Mouse (Mus musculus): ENCODE results near the gene Stra6. TPM values are rescaled to one million over a fixed set of nuclear protein-coding genes. Genes with fewer than 3 reads are reported as not detected.

Gene Stra6
- total RNA-seq, 2 experiments from 2014 or later: 17.1 to 17.7 TPM

GRCm38 (mm10) chr9:58055666-58056065 is 7.9 kb upstream of the Stra6 start:
- Histone ChIP-seq H3K27ac (no peak overlapping the region), H3K4me3 (no peak overlapping the region)
- no peak for DNase-seq (ENCODE audit: low spot score in 2 of 2)
- no peak for TF ChIP-seq CTCF (conservative IDR thresholded peaks at IDR 0.05)

DNA sequence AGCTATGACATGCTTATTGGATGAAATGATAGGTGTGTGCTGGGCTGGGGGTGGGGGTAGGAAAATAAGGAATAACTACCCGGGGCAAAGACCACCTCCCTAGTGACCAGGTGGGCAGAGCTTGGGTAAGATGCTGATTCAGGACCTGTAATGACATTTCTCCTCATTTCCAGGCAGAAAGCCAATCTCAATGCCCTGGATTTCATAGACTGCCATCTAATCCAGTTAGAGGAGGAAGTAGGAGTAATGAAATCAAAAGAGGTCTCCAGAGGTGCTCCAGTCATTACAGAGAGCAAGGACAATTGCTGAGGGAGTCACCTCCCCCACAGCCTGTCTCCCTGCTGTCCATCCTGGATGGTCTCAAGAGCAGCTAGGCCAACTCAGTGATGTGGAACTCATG is 3.7 kb upstream of the Stra6 start:
- DNase-seq (ENCODE audit: low spot score in 2 of 2): no peak
- TF ChIP-seq CTCF (conservative IDR thresholded peaks at IDR 0.05): no peak
- no peak overlapping the region for H3K4me3 ChIP-seq
- 0 out of 2 replicates have a peak overlapping the region, but pooled peaks have one; percentile 48 for H3K27ac ChIP-seq

GRCm38 (mm10) chr9:58060677-58061667 is 2.6 kb upstream of the Stra6 start:
- no peak overlapping the region for H3K4me3 ChIP-seq
- peak overlapping the region; percentile 69 for H3K27ac ChIP-seq
- no peak for DNase-seq (ENCODE audit: low spot score in 2 of 2)
- TF ChIP-seq CTCF (conservative IDR thresholded peaks at IDR 0.05): no peak

DNA sequence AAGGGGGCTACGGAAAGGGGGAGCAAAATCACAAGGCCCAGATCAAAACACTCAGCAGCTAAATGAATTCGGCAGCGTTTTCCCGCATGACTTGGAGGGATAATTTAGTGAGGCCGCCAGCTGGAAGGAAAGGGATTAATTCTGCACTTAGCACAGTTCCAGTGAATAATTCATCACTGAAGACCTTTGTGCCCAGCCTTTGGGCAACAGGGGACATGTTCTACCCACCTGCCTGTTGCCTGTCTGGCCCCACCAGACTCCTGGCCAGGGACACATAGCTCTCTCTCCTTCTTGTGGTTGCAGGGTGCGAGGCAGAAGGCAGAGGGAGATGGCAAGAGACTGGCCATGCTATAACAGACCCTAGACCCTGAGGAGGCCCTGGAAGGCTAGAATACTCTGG is 1.9 kb downstream of the Stra6 start:
- TF ChIP-seq CTCF (conservative IDR thresholded peaks at IDR 0.05): no peak
- Histone ChIP-seq H3K27ac (peak overlapping the region; percentile 90), H3K4me3 (peak overlapping the region; percentile 32; the same call in 1 of the 2 replicates)
- no peak for DNase-seq (ENCODE audit: low spot score in 2 of 2)

GRCm38 (mm10) chr9:58065977-58066730 is 2.6 kb downstream of the Stra6 start:
- no peak for DNase-seq (ENCODE audit: low spot score in 2 of 2)
- H3K27ac ChIP-seq: peak overlapping the region; percentile 90
- peak; percentile 59 for TF ChIP-seq CTCF (conservative IDR thresholded peaks at IDR 0.05)
- no peak overlapping the region; the same call in 1 of the 2 replicates for H3K4me3 ChIP-seq

- no peak overlapping the region for H3K4me3 ChIP-seq
- peak overlapping the region; percentile 90 for H3K27ac ChIP-seq
- TF ChIP-seq CTCF (conservative IDR thresholded peaks at IDR 0.05): peak; percentile 17; the same call in 1 of the 2 replicates
- peak; percentile 73 to 76 for DNase-seq (ENCODE audit: low spot score in 2 of 2)
Observed at GRCm38 (mm10) chr9:58066731-58067095, 3.1 kb downstream of the Stra6 start.

- peak overlapping the region; percentile 90 for H3K27ac ChIP-seq
- no peak for TF ChIP-seq CTCF (conservative IDR thresholded peaks at IDR 0.05)
- no peak for DNase-seq (ENCODE audit: low spot score in 2 of 2)
- no peak overlapping the region for H3K4me3 ChIP-seq
Observed at GRCm38 (mm10) chr9:58067546-58067945, 4.0 kb downstream of the Stra6 start.

DNA sequence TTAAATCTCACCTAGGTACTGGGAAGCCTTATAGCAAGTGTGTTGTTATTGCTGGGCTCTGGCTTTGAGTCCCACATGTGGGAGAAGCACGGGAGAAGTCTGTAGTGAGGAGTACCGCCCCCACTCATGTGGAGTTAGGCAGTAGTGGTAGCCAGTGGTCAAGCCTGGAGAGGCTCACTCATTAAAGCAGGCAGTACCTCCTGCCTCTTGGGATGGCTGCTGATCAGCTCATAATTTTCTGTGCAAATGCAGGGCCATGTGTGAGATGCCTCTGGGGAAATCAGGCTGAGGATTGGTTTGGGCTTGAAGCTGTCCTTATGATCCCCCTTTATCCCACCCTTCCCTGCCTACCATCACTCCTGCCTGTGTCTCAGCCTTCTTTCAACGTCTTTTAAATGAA is 11.0 kb downstream of the Stra6 start:
- Histone ChIP-seq H3K4me3 (no peak overlapping the region), H3K27ac (0 out of 2 replicates have a peak overlapping the region, but pooled peaks have one; percentile 10)
- TF ChIP-seq CTCF (conservative IDR thresholded peaks at IDR 0.05): no peak
- DNase-seq (ENCODE audit: low spot score in 2 of 2): no peak

GRCm38 (mm10) chr9:58084586-58084985 is 21.0 kb downstream of the Stra6 start:
- no peak for DNase-seq (ENCODE audit: low spot score in 2 of 2)
- Histone ChIP-seq H3K4me3 (no peak overlapping the region), H3K27ac (peak overlapping the region; percentile 89)
- no peak for TF ChIP-seq CTCF (conservative IDR thresholded peaks at IDR 0.05)

DNA sequence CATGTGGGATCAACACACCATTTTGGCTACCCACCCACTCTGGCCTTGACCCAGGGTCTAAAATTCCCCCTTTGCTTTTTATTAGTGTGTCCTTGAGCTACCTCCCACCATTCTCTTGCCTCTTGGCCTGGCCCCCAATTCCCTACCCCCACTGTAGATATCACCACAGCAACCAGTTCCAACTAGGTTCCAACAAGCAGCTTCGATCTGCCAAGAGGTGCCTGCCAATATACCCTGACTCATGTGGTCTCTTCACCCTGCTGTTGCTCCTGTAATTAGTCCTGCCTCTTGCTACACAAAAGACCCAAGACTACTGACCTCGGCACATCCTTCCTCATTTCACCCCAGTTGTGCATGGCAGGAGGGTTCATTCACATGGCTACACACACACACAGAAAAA is 21.5 kb downstream of the Stra6 start:
- no peak for TF ChIP-seq CTCF (conservative IDR thresholded peaks at IDR 0.05)
- peak; percentile 69 to 81 for DNase-seq (ENCODE audit: low spot score in 2 of 2)
- peak overlapping the region; percentile 89 for H3K27ac ChIP-seq
- no peak overlapping the region for H3K4me3 ChIP-seq

DNA sequence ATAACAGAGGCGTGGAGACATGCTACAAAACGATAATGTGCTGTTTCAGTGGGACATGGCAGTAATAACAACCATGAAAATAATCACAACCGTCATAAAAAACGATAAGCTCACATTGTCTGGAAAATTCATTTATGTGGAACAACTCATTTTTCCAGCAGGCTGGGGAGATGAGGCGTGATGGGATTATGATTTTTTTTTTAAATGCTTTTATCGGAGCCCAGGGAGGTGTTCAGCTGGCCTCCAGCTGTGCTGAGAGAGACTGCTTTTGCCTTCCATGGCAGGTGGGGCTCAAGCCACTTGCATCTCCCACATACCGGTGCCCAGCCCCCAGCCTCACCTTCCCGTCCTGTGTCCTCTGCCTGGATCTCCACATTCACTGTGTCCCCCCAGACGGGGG is 22.6 kb downstream of the Stra6 start:
- no peak for DNase-seq (ENCODE audit: low spot score in 2 of 2)
- Histone ChIP-seq H3K27ac (peak overlapping the region; percentile 89), H3K4me3 (no peak overlapping the region)
- no peak for TF ChIP-seq CTCF (conservative IDR thresholded peaks at IDR 0.05)

DNA sequence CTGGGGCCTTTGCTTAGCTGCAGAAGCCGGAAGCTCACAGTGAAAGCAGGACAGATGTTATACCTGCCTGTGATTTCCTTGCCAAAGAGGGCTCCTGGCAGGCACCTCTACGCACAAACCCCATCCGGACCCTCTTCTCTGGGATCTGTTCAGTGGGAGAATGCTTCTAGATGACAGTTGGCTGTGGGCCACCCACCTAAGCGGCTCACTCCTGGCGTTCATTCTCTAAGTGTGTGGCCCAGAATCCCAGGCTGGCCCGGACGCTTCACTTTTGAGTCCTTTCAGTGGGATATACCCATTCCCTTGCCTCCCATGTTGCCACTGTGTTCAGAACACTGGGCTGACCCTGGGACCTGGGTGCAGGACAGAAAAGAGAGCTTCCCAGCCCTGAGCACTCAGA is 23.3 kb downstream of the Stra6 start:
- no peak for DNase-seq (ENCODE audit: low spot score in 2 of 2)
- Histone ChIP-seq H3K27ac (peak overlapping the region; percentile 89), H3K4me3 (no peak overlapping the region)
- TF ChIP-seq CTCF (conservative IDR thresholded peaks at IDR 0.05): no peak

Data from layer of hippocampus, adult 2 months (tissue).